Mouse (Mus musculus) heart, embryonic 10.5 days (tissue): ENCODE measurements at regions not wholly inside any gene's neighbourhood (a gene's known extent, or its start where the extent isn't known, plus 50 kb on each side); places are given as distances from the start of the nearest gene placed in this dataset.

Experiments
- DNase-seq: peaks from one replicate; pipeline ENCODE4 v3.0.0-alpha.2; 2017; ENCODE audit warnings: low spot score
- H3K27ac ChIP-seq: fragments of 300-500 bp; sonication (generic); 2 replicates; pipeline ENCODE4 v1.5.1; 2016; ENCODE audit warnings: mild to moderate bottlenecking
- H3K27me3 ChIP-seq: fragments of 300-500 bp; sonication (generic); 2 replicates; pipeline ENCODE4 v1.6.1; 2016; ENCODE audit warnings: mild to moderate bottlenecking; ENCODE audit not compliant: poor library complexity, insufficient read depth, severe bottlenecking
- H3K36me3 ChIP-seq: fragments of 300-500 bp; sonication (generic); 2 replicates; pipeline ENCODE4 v1.6.1; 2016; ENCODE audit warnings: mild to moderate bottlenecking, moderate library complexity
- H3K4me1 ChIP-seq: fragments of 300-500 bp; sonication (generic); 2 replicates; pipeline ENCODE4 v1.6.1; 2016; ENCODE audit warnings: mild to moderate bottlenecking
- H3K4me3 ChIP-seq: fragments of 300-500 bp; sonication (generic); 2 replicates; pipeline ENCODE4 v1.5.1; 2016; ENCODE audit warnings: mild to moderate bottlenecking, moderate library complexity
- H3K9me3 ChIP-seq: fragments of 300-500 bp; sonication (generic); 2 replicates; pipeline ENCODE4 v1.6.1; 2016; ENCODE audit warnings: mild to moderate bottlenecking, moderate library complexity
- WGBS: fragments of 180-500 bp; shearing (Covaris S2); methylation state at CpG from one replicate; pipeline ENCODE4 v1.1.7; 2016; 5-methylcytosine and 5-hydroxymethylcytosine counted together

GRCm38 (mm10) chr1:185072766-185073165, 73.4 kb upstream of the Mark1 start:
- Histone ChIP-seq H3K36me3 (no peaks in the 10 kb centered on the region), H3K4me1 (peaks cover 9% of the 10 kb centered on the region; the same call in 1 of the 2 replicates), H3K9me3 (no peaks in the 10 kb centered on the region), H3K27ac (no peak overlapping the region), H3K27me3 (no peaks in the 10 kb centered on the region), H3K4me3 (no peak overlapping the region)
- peak; percentile 58 for DNase-seq
- 81% methylated on average over 6 of the region's 6 CpGs for WGBS

- 56% methylated on average over 7 of the region's 7 CpGs for WGBS
- H3K4me1 ChIP-seq: peaks cover 16% of the 10 kb centered on the region; the same call in 1 of the 2 replicates
Observed at GRCm38 (mm10) chr1:185071566-185071965, 72.2 kb upstream of the Mark1 start.

GRCm38 (mm10) chr1:185070853-185071149, 71.4 kb upstream of the Mark1 start:
- peaks cover 16% of the 10 kb centered on the region; the same call in 1 of the 2 replicates for H3K4me1 ChIP-seq
- H3K9me3 ChIP-seq: no peaks in the 10 kb centered on the region
- no peak overlapping the region for H3K27ac ChIP-seq
- H3K4me3 ChIP-seq: no peak overlapping the region
- 85% methylated on average over 3 of the region's 3 CpGs for WGBS
- no peaks in the 10 kb centered on the region for H3K27me3 ChIP-seq
- no peak for DNase-seq
- no peaks in the 10 kb centered on the region for H3K36me3 ChIP-seq

More at GRCm38 (mm10) chr1:185071566-185071965, 72.2 kb upstream of the Mark1 start:
- Histone ChIP-seq H3K27ac (no peak overlapping the region), H3K4me3 (no peak overlapping the region), H3K36me3 (no peaks in the 10 kb centered on the region), H3K27me3 (no peaks in the 10 kb centered on the region), H3K9me3 (no peaks in the 10 kb centered on the region)
- DNase-seq: peak; percentile 67

- H3K27me3 ChIP-seq: no peaks in the 10 kb centered on the region
- WGBS: 84% methylated on average over 10 of the region's 10 CpGs
Observed at GRCm38 (mm10) chr1:185070062-185070852, 70.9 kb upstream of the Mark1 start.

GRCm38 (mm10) chr1:185068136-185068535, 68.8 kb upstream of the Mark1 start:
- H3K27ac ChIP-seq: 0 out of 2 replicates have a peak overlapping the region, but pooled peaks have one; percentile 1
- DNase-seq: peak; percentile 71
- H3K27me3 ChIP-seq: no peaks in the 10 kb centered on the region
- H3K9me3 ChIP-seq: no peaks in the 10 kb centered on the region
- H3K36me3 ChIP-seq: no peaks in the 10 kb centered on the region
- no peak overlapping the region for H3K4me3 ChIP-seq
- peaks cover 19% of the 10 kb centered on the region; the same call in 1 of the 2 replicates for H3K4me1 ChIP-seq
- WGBS: 57% methylated on average over 6 of the region's 6 CpGs

More at GRCm38 (mm10) chr1:185070062-185070852, 70.9 kb upstream of the Mark1 start:
- no peaks in the 10 kb centered on the region for H3K9me3 ChIP-seq
- H3K4me1 ChIP-seq: peaks cover 16% of the 10 kb centered on the region; the same call in 1 of the 2 replicates
- H3K27ac ChIP-seq: no peak overlapping the region
- no peak overlapping the region for H3K4me3 ChIP-seq
- no peak for DNase-seq
- H3K36me3 ChIP-seq: no peaks in the 10 kb centered on the region

GRCm38 (mm10) chr1:185067661-185068060, 68.3 kb upstream of the Mark1 start:
- 31% methylated on average over 5 of the region's 5 CpGs for WGBS
- H3K27me3 ChIP-seq: peaks cover under 1% of the 10 kb centered on the region; the same call in 1 of the 2 replicates
- H3K36me3 ChIP-seq: no peaks in the 10 kb centered on the region
- peaks cover 19% of the 10 kb centered on the region; the same call in 1 of the 2 replicates for H3K4me1 ChIP-seq
- DNase-seq: peak; percentile 73
- H3K9me3 ChIP-seq: no peaks in the 10 kb centered on the region
- H3K27ac ChIP-seq: 0 out of 2 replicates have a peak overlapping the region, but pooled peaks have one; percentile 1
- no peak overlapping the region for H3K4me3 ChIP-seq

GRCm38 (mm10) chr1:185065056-185065455, 65.7 kb upstream of the Mark1 start:
- Histone ChIP-seq H3K27ac (no peak overlapping the region), H3K4me1 (peaks cover 17% of the 10 kb centered on the region; the same call in 1 of the 2 replicates), H3K36me3 (no peaks in the 10 kb centered on the region), H3K4me3 (no peak overlapping the region), H3K27me3 (peaks cover 7% of the 10 kb centered on the region; the same call in 1 of the 2 replicates), H3K9me3 (no peaks in the 10 kb centered on the region)
- DNase-seq: peak; percentile 58
- WGBS: 42% methylated on average over 3 of the region's 3 CpGs

- WGBS: 76% methylated on average over 11 of the region's 11 CpGs
- peak; percentile 66 for DNase-seq
- H3K27me3 ChIP-seq: peaks cover 7% of the 10 kb centered on the region; the same call in 1 of the 2 replicates
- no peaks in the 10 kb centered on the region for H3K36me3 ChIP-seq
- no peaks in the 10 kb centered on the region for H3K9me3 ChIP-seq
- H3K4me1 ChIP-seq: 0 out of 2 replicates have a peak, but pooled peaks cover 3% of the 10 kb centered on the region
- no peak overlapping the region for H3K4me3 ChIP-seq
- H3K27ac ChIP-seq: no peak overlapping the region
Observed at GRCm38 (mm10) chr1:185062103-185062502, 62.7 kb upstream of the Mark1 start.

GRCm38 (mm10) chr1:185057443-185057842, 58.1 kb upstream of the Mark1 start:
- Histone ChIP-seq H3K36me3 (no peaks in the 10 kb centered on the region), H3K9me3 (no peaks in the 10 kb centered on the region), H3K27me3 (peaks cover 5% of the 10 kb centered on the region; the same call in 1 of the 2 replicates), H3K27ac (no peak overlapping the region), H3K4me1 (no peaks in the 10 kb centered on the region), H3K4me3 (no peak overlapping the region)
- DNase-seq: no peak
- 86% methylated on average over 15 of the region's 15 CpGs for WGBS

GRCm38 (mm10) chr1:185052700-185053099, 53.3 kb upstream of the Mark1 start:
- DNase-seq: no peak

GRCm38 (mm10) chr1:185049980-185050379, 50.6 kb upstream of the Mark1 start:
- Histone ChIP-seq H3K36me3 (no peaks in the 10 kb centered on the region), H3K4me3 (no peak overlapping the region), H3K4me1 (peaks cover 25% of the 10 kb centered on the region), H3K9me3 (no peaks in the 10 kb centered on the region), H3K27ac (no peak overlapping the region), H3K27me3 (no peaks in the 10 kb centered on the region)
- DNase-seq: no peak
- WGBS: 77% methylated on average over 2 of the region's 2 CpGs

More at GRCm38 (mm10) chr1:185052700-185053099, 53.3 kb upstream of the Mark1 start:
- no peak overlapping the region for H3K4me3 ChIP-seq
- H3K36me3 ChIP-seq: no peaks in the 10 kb centered on the region
- no peak overlapping the region for H3K27ac ChIP-seq
- H3K4me1 ChIP-seq: peaks cover 11% of the 10 kb centered on the region
- no peaks in the 10 kb centered on the region for H3K27me3 ChIP-seq
- no peaks in the 10 kb centered on the region for H3K9me3 ChIP-seq
- WGBS: 82% methylated on average over 6 of the region's 6 CpGs
